Mouse (Mus musculus) left cerebral cortex, postnatal 14 days (tissue): Measurements from ENCODE around the gene Arhgdig. TPM values are rescaled to one million over a fixed set of nuclear protein-coding genes. Genes with fewer than 3 reads are reported as not detected.

Source experiments
- DNase-seq, 2 experiments: peaks; one replicate each; pipeline ENCODE4 v3.0.0; 2021 to 2022; ENCODE audit warnings: low spot score in 2 of 2, mixed read lengths in 1 of 2
- intact Hi-C: fragments of 180-260 bp; cut with DNase I; formaldehyde crosslinking; loops from one replicate; pipeline ENCODE4 v1.15.1; 2025
- total RNA-seq, 2 experiments: library from RNA; stranded (reverse); gene quantifications; 2 replicates each; pipeline ENCODE4 v1.2.3; 2021

Arhgdig gene
- total RNA-seq, 2 experiments from 2014 or later, result 170 TPM

DNA sequence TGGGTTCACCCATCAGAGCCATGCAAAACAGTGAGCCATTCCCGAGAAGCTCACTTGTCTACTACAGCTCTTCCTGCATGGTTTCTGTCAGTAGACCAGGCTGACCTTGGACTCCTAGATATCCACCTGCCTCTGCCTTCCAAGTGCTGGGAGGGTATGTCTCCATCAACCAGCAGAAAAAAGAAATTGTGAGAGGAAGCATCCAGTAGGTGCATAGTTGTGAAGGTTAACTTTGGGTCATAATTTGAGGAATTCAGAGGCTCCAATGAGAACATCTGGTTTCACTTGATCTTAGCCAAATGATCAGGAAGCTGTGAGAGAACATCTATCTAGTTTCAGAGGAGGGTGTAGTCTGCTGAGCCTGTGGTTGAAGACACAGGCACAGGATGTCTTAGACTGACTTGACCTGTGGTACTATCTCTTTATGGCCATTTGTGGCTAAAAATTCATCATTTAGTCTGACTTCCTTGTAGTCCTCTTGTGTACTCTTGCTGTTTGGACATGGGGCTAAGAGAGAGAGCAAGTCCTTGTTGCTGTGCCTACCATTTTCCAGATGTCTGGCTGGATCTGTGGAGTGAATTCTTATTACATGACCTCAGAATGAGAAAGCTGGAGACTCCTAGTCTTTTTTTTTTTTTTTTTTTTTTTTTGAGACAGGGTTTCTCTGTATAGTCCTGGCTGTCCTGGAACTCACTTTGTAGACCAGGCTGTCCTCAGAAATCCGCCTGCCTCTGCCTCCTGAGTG lies 55.5 kb downstream of the Arhgdig start:
- no peak for DNase-seq
- intact Hi-C loops, result no loop called here

Other genes starting within 250 kb of the Arhgdig start
- gene Capn15, start 222.0 kb downstream of the Arhgdig start, total RNA-seq, result 10 to 100 TPM; 46.5 to 50.0 TPM
- gene Rab11fip3, start 138.2 kb downstream of the Arhgdig start, total RNA-seq, result 10 to 100 TPM; 80.5 to 85.2 TPM
- 10 to 100 TPM; 24.3 to 26.3 TPM for gene Decr2, start 117.4 kb downstream of the Arhgdig start, total RNA-seq
- 1 to 10 TPM; 2.6 to 3.4 TPM for gene Nme4, start 112.2 kb downstream of the Arhgdig start, total RNA-seq
- 10 to 100 TPM in 1 of 2 experiments, 1 to 10 TPM in 1; 9.7 to 12.3 TPM for gene Tmem8, start 94.5 kb downstream of the Arhgdig start, total RNA-seq
- 10 to 100 TPM; 70.1 to 70.5 TPM for gene Mrpl28, start 84.3 kb downstream of the Arhgdig start, total RNA-seq
- 10 to 100 TPM; 21.2 to 23.3 TPM for gene Axin1, start 69.1 kb downstream of the Arhgdig start, total RNA-seq
- gene Pdia2, start 8.7 kb downstream of the Arhgdig start, total RNA-seq, result under 1 TPM; 0.33 to 0.53 TPM
- 10 to 100 TPM; 56.1 to 56.2 TPM for gene Rgs11, start 4.8 kb downstream of the Arhgdig start, total RNA-seq
- 10 to 100 TPM; 15.7 to 18.4 TPM for gene Fam234a, start 36.5 kb upstream of the Arhgdig start, total RNA-seq
- 10 to 100 TPM; 80.2 to 81.5 TPM for gene Luc7l, start 45.1 kb upstream of the Arhgdig start, total RNA-seq
- gene Neurl1b, start 207.0 kb upstream of the Arhgdig start, total RNA-seq, result 100 to 1,000 TPM; 105 to 111 TPM